Mouse (Mus musculus) lung, embryonic 15.5 days (tissue): ENCODE measurements at regions not wholly inside any gene's neighbourhood (a gene's known extent, or its start where the extent isn't known, plus 50 kb on each side); places are given as distances from the start of the nearest gene placed in this dataset.
"Not testable (repeated sequence)": the region's sequence is repeated elsewhere in the genome, so short reads cannot be mapped to it uniquely, and the experiment has no call there.

Source experiments
- ATAC-seq: fragments of 200-750 bp; cut with Nextera tagmentation; 2 replicates; pipeline ENCODE4 v1.8.0; 2017; ENCODE audit warnings: moderate number of reproducible peaks, borderline replicate concordance; ENCODE audit not compliant: low FRiP score, low TSS enrichment; ENCODE audit errors: extremely low read depth
- H3K27ac ChIP-seq: fragments of 300-500 bp; sonication (generic); 2 replicates; pipeline ENCODE4 v1.5.1; 2015; ENCODE audit warnings: moderate library complexity, mild to moderate bottlenecking, inconsistent platforms
- H3K27me3 ChIP-seq: fragments of 300-500 bp; sonication (generic); 2 replicates; pipeline ENCODE4 v1.6.1; 2015; ENCODE audit warnings: inconsistent platforms
- H3K36me3 ChIP-seq: fragments of 300-500 bp; sonication (generic); 2 replicates; pipeline ENCODE4 v1.6.1; 2015; ENCODE audit warnings: inconsistent platforms
- H3K4me1 ChIP-seq: fragments of 300-500 bp; sonication (generic); 2 replicates; pipeline ENCODE4 v1.6.1; 2015; ENCODE audit warnings: inconsistent platforms
- H3K4me2 ChIP-seq: fragments of 300-500 bp; sonication (generic); 2 replicates; pipeline ENCODE4 v1.6.1; 2015; ENCODE audit warnings: inconsistent platforms, mild to moderate bottlenecking, moderate library complexity
- H3K4me3 ChIP-seq: fragments of 300-500 bp; sonication (generic); 2 replicates; pipeline ENCODE4 v1.5.1; 2015; ENCODE audit warnings: mild to moderate bottlenecking, inconsistent platforms
- H3K9ac ChIP-seq: fragments of 300-500 bp; sonication (generic); 2 replicates; pipeline ENCODE4 v1.6.1; 2015; ENCODE audit warnings: inconsistent platforms
- H3K9me3 ChIP-seq: fragments of 300-500 bp; sonication (generic); 2 replicates; pipeline ENCODE4 v1.6.1; 2016; ENCODE audit warnings: inconsistent platforms
- WGBS: fragments of 180-500 bp; shearing (Covaris S2); methylation state at CpG from one replicate; pipeline ENCODE4 v1.1.7; 2015; 5-methylcytosine and 5-hydroxymethylcytosine counted together

DNA sequence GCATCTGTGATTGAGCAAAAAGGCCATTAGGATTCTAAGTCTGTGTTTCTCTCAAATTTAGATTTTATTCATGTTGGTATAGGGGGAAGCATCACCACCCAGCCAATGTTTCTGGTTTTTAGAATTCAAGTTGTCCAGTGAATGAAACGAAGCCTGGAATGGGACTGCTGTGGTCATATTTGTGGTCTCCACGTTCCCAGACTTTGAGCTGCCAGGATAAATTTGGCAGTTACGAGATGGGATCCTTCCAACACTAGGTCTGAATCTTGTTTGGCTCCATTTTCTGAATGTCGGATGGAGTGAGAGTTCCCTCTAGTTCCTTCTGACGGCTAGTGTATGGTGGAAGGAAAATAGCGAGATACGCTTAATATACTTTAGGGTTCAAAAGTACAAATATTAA, 1014.8 kb downstream of the Adgrl3 start:
- H3K4me1 ChIP-seq = no peaks in the 10 kb centered on the region
- ATAC-seq = no peak
- H3K36me3 ChIP-seq = no peaks in the 10 kb centered on the region
- WGBS = 59% methylated on average over 7 of the region's 7 CpGs
- no peaks in the 10 kb centered on the region for H3K27me3 ChIP-seq
- no peak overlapping the region for H3K9ac ChIP-seq
- no peak overlapping the region for H3K4me2 ChIP-seq
- no peak overlapping the region for H3K4me3 ChIP-seq
- H3K27ac ChIP-seq = no peak overlapping the region
- H3K9me3 ChIP-seq = no peaks in the 10 kb centered on the region

GRCm38 (mm10) chr5:82046106-82046505, 1026.2 kb downstream of the Adgrl3 start:
- Histone ChIP-seq H3K36me3 (no peaks in the 10 kb centered on the region), H3K4me1 (no peaks in the 10 kb centered on the region), H3K27ac (no peak overlapping the region), H3K4me2 (no peak overlapping the region), H3K9ac (no peak overlapping the region), H3K27me3 (no peaks in the 10 kb centered on the region), H3K9me3 (no peaks in the 10 kb centered on the region), H3K4me3 (no peak overlapping the region)
- ATAC-seq = peak; percentile 46; the same call in 1 of the 2 replicates
- 33% methylated on average over 2 of the region's 2 CpGs for WGBS

GRCm38 (mm10) chr5:82059108-82059838, 1039.3 kb downstream of the Adgrl3 start:
- H3K4me1 ChIP-seq = no peaks in the 10 kb centered on the region
- ATAC-seq = no peak
- WGBS = 75% methylated on average over 2 of the region's 2 CpGs

DNA sequence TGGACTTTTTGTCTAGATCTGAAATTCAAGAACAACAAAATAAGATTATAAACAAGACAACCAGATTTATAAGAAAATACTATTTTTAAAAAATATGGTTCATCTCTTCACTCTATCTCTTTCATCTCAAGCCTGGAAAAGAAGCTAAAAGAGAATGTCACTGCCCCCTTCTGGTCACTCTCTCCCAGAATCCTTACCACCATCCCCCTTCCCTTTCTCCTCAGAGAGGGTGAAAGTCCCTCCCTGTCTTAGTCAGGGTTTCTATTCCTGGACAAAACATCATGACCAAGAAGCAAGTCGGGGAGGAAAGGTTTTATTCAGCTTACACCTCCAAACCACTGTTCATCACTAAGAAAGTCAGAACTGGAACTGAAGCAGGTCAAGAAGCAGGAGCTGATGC, 1040.7 kb downstream of the Adgrl3 start:
- ATAC-seq = no peak
- 43% methylated on average over 1 of the region's 1 CpGs for WGBS
- no peak overlapping the region for H3K27ac ChIP-seq
- no peak overlapping the region for H3K4me3 ChIP-seq
- H3K4me2 ChIP-seq = no peak overlapping the region
- H3K27me3 ChIP-seq = no peaks in the 10 kb centered on the region
- H3K4me1 ChIP-seq = no peaks in the 10 kb centered on the region
- H3K9me3 ChIP-seq = no peaks in the 10 kb centered on the region
- no peak overlapping the region for H3K9ac ChIP-seq
- H3K36me3 ChIP-seq = no peaks in the 10 kb centered on the region

More at GRCm38 (mm10) chr5:82059108-82059838, 1039.3 kb downstream of the Adgrl3 start:
- H3K9me3 ChIP-seq = no peaks in the 10 kb centered on the region
- no peaks in the 10 kb centered on the region for H3K27me3 ChIP-seq
- H3K4me2 ChIP-seq = no peak overlapping the region
- no peak overlapping the region for H3K9ac ChIP-seq
- no peak overlapping the region for H3K4me3 ChIP-seq
- no peaks in the 10 kb centered on the region for H3K36me3 ChIP-seq
- no peak overlapping the region for H3K27ac ChIP-seq

GRCm38 (mm10) chr5:82069221-82069620, 1049.3 kb downstream of the Adgrl3 start:
- not testable (repeated sequence) for H3K4me1 ChIP-seq, H3K4me3 ChIP-seq, H3K9me3 ChIP-seq, H3K27ac ChIP-seq, H3K4me2 ChIP-seq, H3K27me3 ChIP-seq, H3K36me3 ChIP-seq, ATAC-seq, H3K9ac ChIP-seq
- WGBS = 81% methylated on average over 13 of the region's 13 CpGs

DNA sequence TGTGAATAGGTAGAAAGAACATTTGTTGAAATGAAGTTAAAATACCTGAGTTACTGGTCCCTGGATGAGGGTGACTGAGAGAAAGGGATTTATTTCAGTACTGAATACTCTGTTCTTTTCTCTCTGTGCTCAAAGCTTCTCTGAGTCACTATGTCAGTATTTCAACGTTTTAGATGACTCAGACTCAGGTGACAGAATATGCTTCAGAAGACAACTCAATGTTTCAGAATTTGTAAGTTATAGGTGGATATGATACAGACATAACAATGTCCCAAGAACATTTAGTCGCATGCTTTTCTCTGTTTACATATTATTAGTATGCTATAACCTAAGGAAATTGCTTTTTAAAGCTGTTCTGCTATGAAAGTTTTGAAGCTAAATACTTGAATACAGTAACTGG, 1069.5 kb downstream of the Adgrl3 start:
- H3K4me1 ChIP-seq = no peaks in the 10 kb centered on the region
- 64% methylated on average over 2 of the region's 2 CpGs for WGBS
- no peak for ATAC-seq
- H3K36me3 ChIP-seq = no peaks in the 10 kb centered on the region
- H3K9ac ChIP-seq = no peak overlapping the region
- H3K4me3 ChIP-seq = no peak overlapping the region
- no peak overlapping the region for H3K27ac ChIP-seq
- no peak overlapping the region for H3K4me2 ChIP-seq
- H3K27me3 ChIP-seq = no peaks in the 10 kb centered on the region
- no peaks in the 10 kb centered on the region for H3K9me3 ChIP-seq

DNA sequence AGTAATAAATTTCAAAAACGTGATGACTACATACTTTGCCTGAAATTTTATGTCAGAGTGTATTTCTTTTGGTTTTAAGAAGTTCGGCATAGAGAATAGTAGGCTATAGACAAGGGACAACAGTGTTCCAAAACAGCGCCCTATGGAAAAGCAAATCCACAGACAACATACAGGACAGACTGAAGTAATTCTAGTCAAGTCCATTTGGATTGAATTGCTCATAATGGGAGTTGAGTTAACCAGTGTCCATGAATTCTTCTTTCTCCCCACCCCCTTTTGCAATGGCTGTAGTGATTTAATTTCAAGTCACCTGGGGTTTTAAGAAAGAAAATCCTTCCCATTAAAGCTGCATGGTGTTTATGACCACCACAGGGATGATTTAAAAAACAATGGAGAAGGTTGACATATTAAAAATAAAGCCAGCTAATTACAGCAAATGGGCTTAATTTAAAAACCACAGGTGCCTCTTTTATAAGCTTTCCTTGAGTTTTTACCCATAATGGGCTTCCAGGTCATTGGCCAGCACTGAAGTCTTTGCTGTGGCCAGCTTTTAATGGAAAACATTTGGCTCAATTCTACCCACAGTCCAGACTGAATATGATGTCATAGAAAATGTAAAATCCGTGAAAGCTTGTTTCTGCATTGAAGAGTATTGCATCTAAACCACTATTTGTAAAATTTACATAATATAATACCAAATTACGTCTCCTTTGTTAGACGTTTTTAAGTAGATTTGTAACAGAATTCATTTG, 1083.3 kb downstream of the Adgrl3 start:
- H3K36me3 ChIP-seq = no peaks in the 10 kb centered on the region
- no peaks in the 10 kb centered on the region for H3K4me1 ChIP-seq
- no peaks in the 10 kb centered on the region for H3K27me3 ChIP-seq
- H3K4me2 ChIP-seq = no peak overlapping the region
- WGBS = 88% methylated on average over 6 of the region's 6 CpGs
- ATAC-seq = no peak
- no peak overlapping the region for H3K4me3 ChIP-seq
- no peak overlapping the region for H3K9ac ChIP-seq
- no peak overlapping the region for H3K27ac ChIP-seq
- no peaks in the 10 kb centered on the region for H3K9me3 ChIP-seq

- Histone ChIP-seq H3K4me1 (no peaks in the 10 kb centered on the region), H3K36me3 (no peaks in the 10 kb centered on the region), H3K9ac (no peak overlapping the region), H3K9me3 (no peaks in the 10 kb centered on the region), H3K4me3 (no peak overlapping the region), H3K27ac (no peak overlapping the region), H3K4me2 (no peak overlapping the region), H3K27me3 (no peaks in the 10 kb centered on the region)
- ATAC-seq = no peak
- WGBS = 87% methylated on average over 3 of the region's 3 CpGs
These were observed 1083.9 kb downstream of the Adgrl3 start for GRCm38 (mm10) chr5:82103857-82104256.

- Histone ChIP-seq H3K4me1 (no peaks in the 10 kb centered on the region), H3K9me3 (no peaks in the 10 kb centered on the region), H3K9ac (no peak overlapping the region), H3K27ac (no peak overlapping the region), H3K4me2 (no peak overlapping the region), H3K36me3 (no peaks in the 10 kb centered on the region), H3K27me3 (no peaks in the 10 kb centered on the region), H3K4me3 (no peak overlapping the region)
- no peak for ATAC-seq
- 9% methylated on average over 2 of the region's 2 CpGs for WGBS
These were observed 1106.1 kb downstream of the Adgrl3 start for GRCm38 (mm10) chr5:82125921-82126459.

DNA sequence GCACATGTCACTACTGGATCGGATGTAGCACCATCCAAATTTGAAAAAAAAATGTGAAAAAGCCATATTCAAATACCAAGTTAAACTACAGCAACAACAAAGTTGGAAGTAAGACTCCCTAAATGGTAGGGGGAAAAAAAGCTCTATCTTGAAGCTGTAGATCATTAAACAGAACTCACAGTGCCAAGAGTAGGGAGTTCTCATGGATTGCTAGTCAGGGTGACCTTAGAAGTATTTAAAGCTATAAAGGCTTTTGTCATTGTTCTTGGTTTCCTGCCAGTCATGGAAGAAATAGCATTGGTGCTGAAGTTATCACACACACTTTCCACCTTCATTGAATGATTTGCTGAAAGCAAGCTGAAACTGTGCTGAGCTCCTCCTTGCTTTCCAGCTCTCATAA, 1122.1 kb downstream of the Adgrl3 start:
- H3K4me1 ChIP-seq = no peaks in the 10 kb centered on the region
- no peaks in the 10 kb centered on the region for H3K9me3 ChIP-seq
- H3K27ac ChIP-seq = no peak overlapping the region
- no peak overlapping the region for H3K9ac ChIP-seq
- H3K4me3 ChIP-seq = no peak overlapping the region
- WGBS = 89% methylated on average over 1 of the region's 1 CpGs
- no peaks in the 10 kb centered on the region for H3K27me3 ChIP-seq
- ATAC-seq = no peak
- no peaks in the 10 kb centered on the region for H3K36me3 ChIP-seq
- H3K4me2 ChIP-seq = no peak overlapping the region
